Mouse (Mus musculus): ENCODE results near the gene Tmem131.

DNA sequence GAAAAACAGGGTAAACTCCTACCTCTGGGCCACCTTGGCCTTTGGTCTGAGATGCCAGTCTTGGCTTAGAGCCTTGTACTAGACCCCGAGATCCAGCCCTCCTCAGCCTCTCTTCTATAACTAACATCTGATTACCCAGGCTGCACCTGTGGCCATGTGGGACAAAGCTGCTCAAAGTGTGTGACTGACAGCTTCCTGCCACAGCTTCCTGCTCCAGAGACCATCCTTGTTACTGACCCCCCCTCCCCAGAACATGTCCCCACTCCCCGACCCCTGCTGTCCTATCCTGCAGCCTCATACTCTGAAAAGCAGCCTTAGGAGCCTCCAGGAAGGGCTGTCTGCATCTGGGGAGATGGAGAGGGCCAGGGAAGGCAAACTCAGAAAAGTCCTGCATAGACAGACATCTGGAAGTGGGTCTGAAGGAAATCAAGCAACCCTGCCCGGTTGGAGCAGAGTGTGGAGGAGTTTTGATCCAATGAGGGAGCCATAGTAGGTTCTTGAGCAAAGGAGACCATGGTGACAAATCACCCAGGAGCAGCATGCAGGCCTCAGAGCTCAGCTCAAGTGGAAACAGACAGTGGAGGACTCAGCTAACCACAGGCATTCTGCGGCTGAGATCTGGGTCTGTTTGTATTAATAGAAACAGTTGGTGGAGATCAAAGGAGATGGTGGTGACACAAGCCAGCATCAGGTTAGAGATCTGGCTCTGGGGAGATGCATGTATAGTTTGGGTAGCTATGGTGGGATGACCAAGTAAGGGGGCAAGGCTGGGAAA, 176.8 kb downstream of the Tmem131 start:
- TF ChIP-seq CTCF (IDR thresholded peaks at IDR 0.05; ENCODE audit: insufficient read depth, low read length) = no peak
- no peak for TF ChIP-seq POLR2A (IDR thresholded peaks at IDR 0.05; ENCODE audit: borderline replicate concordance, extremely low read depth, low read depth, low read length)
